Mouse (Mus musculus): ENCODE measurements around the gene Ccsap.

DNA sequence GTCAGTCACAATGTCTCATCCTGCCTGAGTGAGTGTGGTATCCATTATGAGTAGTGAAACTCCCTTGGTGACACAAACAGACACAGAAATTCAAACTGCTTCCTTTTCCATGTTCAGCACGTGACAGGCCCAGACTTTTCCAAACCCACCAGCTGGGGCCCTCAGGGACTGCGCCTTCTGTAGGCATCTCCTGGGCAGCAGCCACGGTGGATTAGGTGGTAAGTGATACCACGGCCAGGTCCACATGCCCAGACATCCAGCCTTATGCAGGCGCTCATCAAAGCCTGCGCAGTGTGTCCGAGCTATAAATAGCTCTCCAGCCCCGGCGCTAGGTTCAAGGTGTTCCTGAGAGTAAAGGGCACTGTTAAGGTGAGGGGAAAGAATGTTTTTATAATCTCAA, 12.0 kb upstream of the Ccsap start:
- TF ChIP-seq ZC3H11A (IDR thresholded peaks at IDR 0.05; ENCODE audit: borderline replicate concordance, low read depth, low read length) (no peak), MAFK (IDR thresholded peaks at IDR 0.05; ENCODE audit: insufficient read depth, low read depth, low read length) (no peak), HCFC1 (IDR thresholded peaks at IDR 0.05; ENCODE audit: borderline replicate concordance, insufficient read depth, low read length) (no peak)
